Mouse (Mus musculus): ENCODE data around the gene Naa80. TPM values are rescaled to one million over a fixed set of nuclear protein-coding genes. Genes with fewer than 3 reads are reported as not detected.

The Naa80 gene
- polyA plus RNA-seq, 1 experiment from 2014 or later, result 22.3 TPM

DNA sequence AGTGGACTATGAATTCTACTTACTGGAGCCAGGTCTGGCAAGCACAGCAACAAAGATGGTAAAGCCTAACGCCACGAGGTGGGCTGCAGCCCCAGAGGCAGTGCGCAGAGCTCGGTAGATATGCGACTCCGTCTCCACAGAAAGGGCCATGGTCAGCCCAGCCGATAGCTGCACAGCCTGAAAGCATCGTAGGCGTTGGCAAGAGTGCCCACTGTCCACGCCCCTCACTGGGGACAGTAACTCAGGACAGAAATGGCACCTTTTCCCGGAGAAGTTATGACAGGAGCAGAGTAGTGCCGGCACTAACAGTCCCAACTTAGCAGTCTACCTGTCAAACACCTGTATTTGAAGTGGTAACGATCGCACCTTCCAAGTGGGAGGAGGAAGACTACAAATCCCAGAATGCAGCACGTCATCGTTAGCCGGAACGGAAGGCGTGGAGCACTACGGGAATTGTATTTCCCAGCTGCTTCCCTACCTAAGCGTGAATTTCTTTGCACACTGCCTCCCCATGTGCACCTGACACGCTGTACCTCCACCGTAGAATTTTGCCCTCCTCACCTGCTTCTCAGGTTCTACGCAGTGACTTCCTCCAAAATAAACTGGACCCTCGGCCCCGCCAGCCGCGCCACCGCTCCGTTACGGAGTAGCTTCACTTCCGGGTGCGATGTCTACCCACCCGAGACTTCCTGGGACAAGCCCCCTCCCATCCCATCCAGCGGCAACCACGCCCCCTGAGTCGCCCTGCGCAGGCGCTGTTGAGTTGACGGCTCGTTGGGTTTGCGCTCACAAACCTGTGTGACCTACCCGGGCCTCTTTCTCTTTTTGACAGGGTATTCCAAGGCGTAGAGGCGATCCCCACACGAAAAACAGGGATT, 37.0 kb upstream of the Naa80 start, which contains the start of the genes Cyb561d2 and Nprl2:
Cyb561d2 (minus strand) TSS at position 720 of the 878 bp plus-strand sequence.
Nprl2 (plus strand) TSS at position 753 of the 878 bp plus-strand sequence.
- Histone ChIP-seq H3K27me3 (ENCODE audit: control insufficient read depth, insufficient read depth, low read depth, low read length) (no peaks in the 10 kb centered on the region), H3K9me3 (ENCODE audit: control insufficient read depth, low read length) (no peaks in the 10 kb centered on the region), H3K4me3 (ENCODE audit: low read length) (peak within 1 kb of the TSS; percentile 67), H3K9ac (ENCODE audit: low read length) (peak within 1 kb of the TSS; percentile 81), H3K27ac (ENCODE audit: low read length) (peak within 1 kb of the TSS; percentile 28), H3K4me2 (ENCODE audit: low read depth, low read length) (peak within 1 kb of the TSS; percentile 93), H3K36me3 (ENCODE audit: control insufficient read depth, insufficient read depth, low read length) (peaks cover 32% of the 10 kb centered on the region), H3K4me1 (replicated peaks; ENCODE audit: control insufficient read depth, insufficient read depth, low read length) (peaks cover 23% of the 10 kb centered on the region)
- WGBS, result under 1% methylated on average over 46 of the region's 46 CpGs
- ATAC-seq (ENCODE audit: low read depth), result peak; percentile 89

GRCm38 (mm10) chr9:107542352-107542686, 36.4 kb upstream of the Naa80 start:
- Histone ChIP-seq H3K4me2 (ENCODE audit: low read depth, low read length) (peak overlapping the region; percentile 93), H3K36me3 (ENCODE audit: control insufficient read depth, insufficient read depth, low read length) (peaks cover 32% of the 10 kb centered on the region), H3K4me3 (ENCODE audit: low read length) (peak overlapping the region; percentile 67), H3K27me3 (ENCODE audit: control insufficient read depth, insufficient read depth, low read depth, low read length) (no peaks in the 10 kb centered on the region), H3K9me3 (ENCODE audit: control insufficient read depth, low read length) (no peaks in the 10 kb centered on the region), H3K4me1 (replicated peaks; ENCODE audit: control insufficient read depth, insufficient read depth, low read length) (peaks cover 25% of the 10 kb centered on the region), H3K9ac (ENCODE audit: low read length) (peak overlapping the region; percentile 81), H3K27ac (ENCODE audit: low read length) (peak overlapping the region; percentile 16; the same call in 1 of the 2 replicates)
- under 1% methylated on average over 11 of the region's 11 CpGs for WGBS
- 0 out of 2 replicates have a peak, but pooled peaks have one; percentile 4 for ATAC-seq (ENCODE audit: low read depth)

DNA sequence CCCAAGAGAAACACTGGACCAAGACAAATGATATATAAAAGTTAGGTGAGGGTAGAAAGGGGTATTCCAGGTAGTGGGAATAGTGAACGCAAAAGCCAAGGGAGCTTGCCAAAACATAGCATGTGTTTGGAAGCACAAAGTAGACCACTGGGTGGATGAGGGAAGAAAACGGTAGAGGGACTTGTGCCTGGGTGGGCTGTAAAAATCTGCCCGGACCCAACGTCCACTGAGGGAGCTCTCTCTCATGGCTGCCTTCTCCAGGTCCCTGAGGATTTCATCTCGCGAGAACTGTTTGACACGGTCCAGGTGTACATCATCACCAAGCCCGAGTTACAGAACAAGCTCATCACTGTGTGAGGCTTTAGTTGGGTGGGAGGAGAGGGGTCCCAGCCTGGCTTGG, 36.0 kb upstream of the Naa80 start:
- H3K36me3 ChIP-seq (ENCODE audit: control insufficient read depth, insufficient read depth, low read length), result peaks cover 31% of the 10 kb centered on the region
- WGBS, result 35% methylated on average over 8 of the region's 8 CpGs
- no peak for ATAC-seq (ENCODE audit: low read depth)
- H3K4me1 ChIP-seq (replicated peaks; ENCODE audit: control insufficient read depth, insufficient read depth, low read length), result peaks cover 27% of the 10 kb centered on the region
- H3K27me3 ChIP-seq (ENCODE audit: control insufficient read depth, insufficient read depth, low read depth, low read length), result no peaks in the 10 kb centered on the region
- peak overlapping the region; percentile 67 for H3K4me3 ChIP-seq (ENCODE audit: low read length)
- no peaks in the 10 kb centered on the region for H3K9me3 ChIP-seq (ENCODE audit: control insufficient read depth, low read length)
- H3K4me2 ChIP-seq (ENCODE audit: low read depth, low read length), result peak overlapping the region; percentile 93
- no peak overlapping the region for H3K27ac ChIP-seq (ENCODE audit: low read length)
- H3K9ac ChIP-seq (ENCODE audit: low read length), result peak overlapping the region; percentile 81

GRCm38 (mm10) chr9:107543299-107543698, 35.4 kb upstream of the Naa80 start:
- Histone ChIP-seq H3K27me3 (ENCODE audit: control insufficient read depth, insufficient read depth, low read depth, low read length) (no peaks in the 10 kb centered on the region), H3K4me2 (ENCODE audit: low read depth, low read length) (0 out of 2 replicates have a peak overlapping the region, but pooled peaks have one; percentile 93), H3K27ac (ENCODE audit: low read length) (no peak overlapping the region), H3K4me3 (ENCODE audit: low read length) (no peak overlapping the region), H3K4me1 (replicated peaks; ENCODE audit: control insufficient read depth, insufficient read depth, low read length) (peaks cover 27% of the 10 kb centered on the region), H3K9ac (ENCODE audit: low read length) (no peak overlapping the region), H3K36me3 (ENCODE audit: control insufficient read depth, insufficient read depth, low read length) (peaks cover 25% of the 10 kb centered on the region), H3K9me3 (ENCODE audit: control insufficient read depth, low read length) (no peaks in the 10 kb centered on the region)
- ATAC-seq (ENCODE audit: low read depth), result no peak
- 78% methylated on average over 11 of the region's 11 CpGs for WGBS

DNA sequence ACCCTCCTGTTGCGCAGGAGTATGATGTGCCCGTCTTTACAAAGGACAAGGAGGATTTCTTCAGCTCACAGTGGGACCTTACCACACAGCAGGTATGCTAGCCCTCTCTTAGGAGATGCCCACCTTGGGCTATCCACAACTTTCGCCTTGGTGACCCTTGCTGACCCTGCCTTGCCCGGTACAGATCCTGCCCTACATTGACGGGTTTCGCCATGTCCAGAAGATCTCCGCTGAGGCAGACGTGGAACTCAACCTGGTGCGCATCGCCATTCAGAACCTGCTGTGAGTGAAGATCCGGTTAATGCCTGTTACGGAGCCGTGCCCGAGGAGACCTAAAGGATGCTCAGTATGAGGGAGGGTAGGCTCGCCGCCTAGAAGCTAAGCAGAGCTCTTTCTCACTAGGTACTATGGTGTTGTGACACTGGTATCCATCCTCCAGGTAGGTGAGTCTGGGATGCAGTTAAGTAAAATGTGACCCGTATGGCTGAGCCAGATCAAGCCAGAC, 34.4 kb upstream of the Naa80 start:
- H3K9ac ChIP-seq (ENCODE audit: low read length), result no peak overlapping the region
- peaks cover 27% of the 10 kb centered on the region for H3K4me1 ChIP-seq (replicated peaks; ENCODE audit: control insufficient read depth, insufficient read depth, low read length)
- no peaks in the 10 kb centered on the region for H3K27me3 ChIP-seq (ENCODE audit: control insufficient read depth, insufficient read depth, low read depth, low read length)
- WGBS, result 94% methylated on average over 17 of the region's 17 CpGs
- H3K27ac ChIP-seq (ENCODE audit: low read length), result no peak overlapping the region
- H3K4me3 ChIP-seq (ENCODE audit: low read length), result no peak overlapping the region
- H3K9me3 ChIP-seq (ENCODE audit: control insufficient read depth, low read length), result no peaks in the 10 kb centered on the region
- no peak overlapping the region for H3K4me2 ChIP-seq (ENCODE audit: low read depth, low read length)
- ATAC-seq (ENCODE audit: low read depth), result no peak
- H3K36me3 ChIP-seq (ENCODE audit: control insufficient read depth, insufficient read depth, low read length), result peaks cover 17% of the 10 kb centered on the region

DNA sequence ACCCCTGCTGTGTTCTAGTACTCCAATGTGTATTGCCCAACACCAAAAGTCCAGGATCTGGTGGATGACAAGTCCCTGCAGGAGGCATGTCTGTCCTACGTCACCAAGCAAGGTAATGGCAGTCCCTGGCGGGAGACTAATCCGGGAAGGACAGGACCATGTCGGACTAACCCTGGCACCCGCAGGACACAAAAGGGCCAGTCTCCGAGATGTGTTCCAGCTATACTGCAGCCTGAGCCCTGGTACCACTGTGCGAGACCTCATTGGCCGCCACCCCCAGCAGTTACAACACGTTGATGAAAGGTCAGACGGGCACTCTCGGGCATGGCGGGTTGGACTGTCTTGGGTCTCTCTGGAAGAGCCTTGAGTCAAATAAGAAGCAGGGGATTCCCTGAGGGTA, 34.0 kb upstream of the Naa80 start:
- Histone ChIP-seq H3K9ac (ENCODE audit: low read length) (no peak overlapping the region), H3K36me3 (ENCODE audit: control insufficient read depth, insufficient read depth, low read length) (peaks cover 13% of the 10 kb centered on the region), H3K27me3 (ENCODE audit: control insufficient read depth, insufficient read depth, low read depth, low read length) (no peaks in the 10 kb centered on the region), H3K4me2 (ENCODE audit: low read depth, low read length) (no peak overlapping the region), H3K4me1 (replicated peaks; ENCODE audit: control insufficient read depth, insufficient read depth, low read length) (peaks cover 27% of the 10 kb centered on the region), H3K4me3 (ENCODE audit: low read length) (no peak overlapping the region), H3K27ac (ENCODE audit: low read length) (no peak overlapping the region), H3K9me3 (ENCODE audit: control insufficient read depth, low read length) (no peaks in the 10 kb centered on the region)
- ATAC-seq (ENCODE audit: low read depth), result no peak
- WGBS, result 93% methylated on average over 12 of the region's 12 CpGs

- H3K4me3 ChIP-seq (ENCODE audit: low read length), result no peak overlapping the region
- 77% methylated on average over 10 of the region's 10 CpGs for WGBS
- peaks cover 27% of the 10 kb centered on the region for H3K4me1 ChIP-seq (replicated peaks; ENCODE audit: control insufficient read depth, insufficient read depth, low read length)
- no peak overlapping the region for H3K27ac ChIP-seq (ENCODE audit: low read length)
- peaks cover 10% of the 10 kb centered on the region; the same call in 1 of the 2 replicates for H3K36me3 ChIP-seq (ENCODE audit: control insufficient read depth, insufficient read depth, low read length)
- H3K4me2 ChIP-seq (ENCODE audit: low read depth, low read length), result no peak overlapping the region
- H3K27me3 ChIP-seq (ENCODE audit: control insufficient read depth, insufficient read depth, low read depth, low read length), result no peaks in the 10 kb centered on the region
- no peak overlapping the region for H3K9ac ChIP-seq (ENCODE audit: low read length)
- no peaks in the 10 kb centered on the region for H3K9me3 ChIP-seq (ENCODE audit: control insufficient read depth, low read length)
- ATAC-seq (ENCODE audit: low read depth), result no peak
Observed at GRCm38 (mm10) chr9:107545199-107545598, 33.5 kb upstream of the Naa80 start.

DNA sequence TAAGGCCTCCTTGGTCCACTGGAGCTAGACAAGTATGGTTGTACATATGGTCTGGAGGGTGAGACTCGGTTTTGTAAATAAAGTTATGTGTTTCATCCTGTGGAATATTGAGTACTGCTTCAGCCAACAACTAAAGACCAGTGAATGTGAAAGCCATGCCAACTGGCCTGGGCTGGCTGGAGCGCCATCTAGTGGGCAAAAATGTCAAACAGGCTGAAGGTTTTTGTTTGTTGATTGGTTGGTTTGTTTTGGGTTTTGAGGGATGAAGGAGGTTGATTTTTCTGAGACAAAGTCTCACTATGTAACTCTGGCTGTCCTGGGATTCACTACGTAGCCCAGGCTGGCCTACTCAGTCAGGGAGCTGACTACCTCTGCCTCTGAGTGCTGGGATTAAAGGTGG, 33.1 kb upstream of the Naa80 start:
- no peak overlapping the region for H3K27ac ChIP-seq (ENCODE audit: low read length)
- 13% methylated on average over 3 of the region's 3 CpGs for WGBS
- H3K27me3 ChIP-seq (ENCODE audit: control insufficient read depth, insufficient read depth, low read depth, low read length), result no peaks in the 10 kb centered on the region
- no peak overlapping the region for H3K4me2 ChIP-seq (ENCODE audit: low read depth, low read length)
- H3K9ac ChIP-seq (ENCODE audit: low read length), result no peak overlapping the region
- no peaks in the 10 kb centered on the region for H3K9me3 ChIP-seq (ENCODE audit: control insufficient read depth, low read length)
- no peak overlapping the region for H3K4me3 ChIP-seq (ENCODE audit: low read length)
- H3K4me1 ChIP-seq (replicated peaks; ENCODE audit: control insufficient read depth, insufficient read depth, low read length), result peaks cover 29% of the 10 kb centered on the region
- ATAC-seq (ENCODE audit: low read depth), result no peak
- H3K36me3 ChIP-seq (ENCODE audit: control insufficient read depth, insufficient read depth, low read length), result peaks cover 10% of the 10 kb centered on the region; the same call in 1 of the 2 replicates

DNA sequence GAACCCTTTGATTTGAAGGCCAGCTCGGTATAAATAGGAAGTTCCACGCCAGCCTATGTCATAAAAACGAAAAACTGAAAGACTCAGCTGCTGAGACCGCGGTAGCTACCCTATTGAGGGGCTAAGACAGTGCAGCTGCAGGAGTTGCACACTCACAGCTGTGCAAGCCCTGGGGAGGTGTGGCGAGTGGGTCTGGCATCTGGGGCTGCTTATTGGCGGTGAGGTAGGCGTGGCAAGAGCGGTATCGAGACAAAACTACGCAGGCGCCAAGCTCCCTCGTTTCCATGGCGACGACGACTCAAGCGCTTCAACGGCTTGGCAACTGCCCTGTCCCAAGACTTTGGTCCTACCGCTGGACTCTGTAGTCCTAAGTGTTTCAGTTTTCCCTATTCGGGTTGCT, 31.7 kb upstream of the Naa80 start, which contains the start of gene Zmynd10:
Zmynd10 (plus strand) TSS at position 273 of the 400 bp plus-strand sequence.
- Histone ChIP-seq H3K9me3 (ENCODE audit: control insufficient read depth, low read length) (no peaks in the 10 kb centered on the region), H3K4me2 (ENCODE audit: low read depth, low read length) (peak within 1 kb of the TSS; percentile 49), H3K27me3 (ENCODE audit: control insufficient read depth, insufficient read depth, low read depth, low read length) (no peaks in the 10 kb centered on the region), H3K27ac (ENCODE audit: low read length) (no peak within 1 kb of the TSS), H3K9ac (ENCODE audit: low read length) (0 out of 2 replicates have a peak within 1 kb of the TSS, but pooled peaks have one; percentile 31), H3K4me3 (ENCODE audit: low read length) (peak within 1 kb of the TSS; percentile 26), H3K4me1 (replicated peaks; ENCODE audit: control insufficient read depth, insufficient read depth, low read length) (peaks cover 33% of the 10 kb centered on the region), H3K36me3 (ENCODE audit: control insufficient read depth, insufficient read depth, low read length) (peaks cover 10% of the 10 kb centered on the region; the same call in 1 of the 2 replicates)
- peak; percentile 62 for ATAC-seq (ENCODE audit: low read depth)
- 2% methylated on average over 20 of the region's 20 CpGs for whole genome bisulfite sequencing
